In genomic region chr5:124075716-124076115, GRCm38 (mm10) we compare ENCODE assay signal across 15 mouse cellular contexts. TPM values are rescaled to one million over a fixed set of nuclear protein-coding genes. Genes with fewer than 3 reads are reported as not detected.
DNase-seq lines count a peak whose midpoint lies in the region; ATAC-seq lines count a peak whose summit lies in the region.
"Had no signal": no experiment of that assay in that cellular context is flagged by ENCODE, and none has a peak within 500 bp of the region (broad histone marks: within the 10 kb centered on the region; RNA-seq: fewer than 3 reads in every experiment).

No protein-coding gene starts in this region.

- DNase-seq in hindbrain, embryonic 10.5 days (ENCODE audit: low spot score), result no peak
- DNase-seq in CD4-positive helper T cell, adult 2 months (ENCODE audit: low read depth, low spot score), result peak; percentile 83
- no peak for DNase-seq in embryo, embryonic 10 days (ENCODE audit: low spot score)
- DNase-seq in yolk sac, embryonic 10.5 days (ENCODE audit: low spot score), result no peak
- DNase-seq in kidney, postnatal 14 days, result no peak
- DNase-seq: adrenal gland, postnatal 36 days; cerebellum, adult 2 months; left cerebral cortex, postnatal 4 days; right cerebral cortex, postnatal 14 days had no signal

- no peaks in the 10 kb centered on the region for H3K27me3 ChIP-seq in hindbrain, embryonic 10.5 days (ENCODE audit: insufficient read depth, poor library complexity, severe bottlenecking)
- H3K27me3 ChIP-seq in hindbrain, embryonic 12.5 days, result no peaks in the 10 kb centered on the region; the same call in 1 of the 2 replicates
- no peaks in the 10 kb centered on the region for H3K27me3 ChIP-seq in embryonic facial prominence, embryonic 15.5 days
- H3K27me3 ChIP-seq: embryonic facial prominence, embryonic 13.5 days had no signal

- ATAC-seq in hindbrain, embryonic 12.5 days (ENCODE audit: low FRiP score), result no peak
- no peak for ATAC-seq in embryonic facial prominence, embryonic 15.5 days (ENCODE audit: insufficient number of reproducible peaks, low FRiP score, low TSS enrichment, low read depth)
- 0 out of 2 replicates have a peak, but pooled peaks have one; percentile 10 for ATAC-seq in neutrophil, adult 5-6 weeks (ENCODE audit: extremely low read depth, insufficient number of reproducible peaks, low FRiP score, poor library complexity, severe bottlenecking)
- ATAC-seq: hindbrain, embryonic 16.5 days had no signal

- H3K4me2 ChIP-seq in hindbrain, embryonic 12.5 days (replicated peaks), result no peak overlapping the region
- H3K4me2 ChIP-seq in embryonic facial prominence, embryonic 15.5 days (replicated peaks), result no peak overlapping the region
- H3K4me2 ChIP-seq: embryonic facial prominence, embryonic 13.5 days had no signal

- WGBS in hindbrain, embryonic 10.5 days, result 74% methylated on average over 9 of the region's 9 CpGs
- whole genome bisulfite sequencing in hindbrain, embryonic 12.5 days, result 68% methylated on average over 9 of the region's 9 CpGs
- WGBS in embryonic facial prominence, embryonic 15.5 days, result 60% methylated on average over 9 of the region's 9 CpGs

- H3K4me1 ChIP-seq in hindbrain, embryonic 10.5 days (replicated peaks), result peaks cover 77% of the 10 kb centered on the region
- H3K4me1 ChIP-seq in hindbrain, embryonic 12.5 days, result peaks cover 46% of the 10 kb centered on the region
- peaks cover 37% of the 10 kb centered on the region for H3K4me1 ChIP-seq in embryonic facial prominence, embryonic 15.5 days

- H3K9me3 ChIP-seq in hindbrain, embryonic 10.5 days, result no peaks in the 10 kb centered on the region
- no peaks in the 10 kb centered on the region for H3K9me3 ChIP-seq in hindbrain, embryonic 12.5 days (replicated peaks)
- H3K9me3 ChIP-seq in embryonic facial prominence, embryonic 15.5 days (replicated peaks), result no peaks in the 10 kb centered on the region
- H3K9me3 ChIP-seq: embryonic facial prominence, embryonic 13.5 days had no signal

- no peak overlapping the region for H3K9ac ChIP-seq in hindbrain, embryonic 12.5 days
- no peak overlapping the region for H3K9ac ChIP-seq in embryonic facial prominence, embryonic 15.5 days
- H3K9ac ChIP-seq: embryonic facial prominence, embryonic 13.5 days had no signal

- H3K36me3 ChIP-seq in hindbrain, embryonic 10.5 days, result no peaks in the 10 kb centered on the region
- H3K36me3 ChIP-seq in hindbrain, embryonic 12.5 days, result no peaks in the 10 kb centered on the region
- no peaks in the 10 kb centered on the region for H3K36me3 ChIP-seq in embryonic facial prominence, embryonic 15.5 days
- H3K36me3 ChIP-seq: embryonic facial prominence, embryonic 13.5 days had no signal

- no peak overlapping the region for H3K4me3 ChIP-seq in hindbrain, embryonic 10.5 days
- no peak overlapping the region for H3K4me3 ChIP-seq in hindbrain, embryonic 12.5 days
- no peak overlapping the region for H3K4me3 ChIP-seq in embryonic facial prominence, embryonic 15.5 days (replicated peaks)
- H3K4me3 ChIP-seq: embryonic facial prominence, embryonic 13.5 days; myocyte had no signal

- peak overlapping the region; percentile 18; the same call in 1 of the 2 replicates for H3K27ac ChIP-seq in hindbrain, embryonic 10.5 days
- no peak overlapping the region for H3K27ac ChIP-seq in hindbrain, embryonic 12.5 days
- peak overlapping the region; percentile 30; the same call in 1 of the 2 replicates for H3K27ac ChIP-seq in embryonic facial prominence, embryonic 15.5 days (replicated peaks)
- H3K27ac ChIP-seq: embryonic facial prominence, embryonic 13.5 days had no signal

RNA-seq across cellular contexts. Expression of gene Abcb9, which starts 19.9 kb away (rescaled TPM):
- polyA plus RNA-seq in hindbrain, embryonic 10.5 days (2016; fragmentation: Nextera tagmentation; extraction: Ambion mirVana), result 1.3 and 1.9 TPM in 2 replicates
- polyA plus RNA-seq in hindbrain, embryonic 12.5 days (2016; fragmentation: Nextera tagmentation; extraction: Ambion mirVana), result 3.7 and 3.8 TPM in 2 replicates
- 2.4 and 2.9 TPM in 2 replicates for polyA plus RNA-seq in embryonic facial prominence, embryonic 15.5 days (2015; fragmentation: Nextera tagmentation; extraction: Ambion mirVana)
- 0.86 and 2.0 TPM in 2 replicates for total RNA-seq in neutrophil, adult 5-6 weeks (2017)

RNA-seq across cellular contexts. Expression of gene Ogfod2, which starts 36.4 kb away (rescaled TPM):
- polyA plus RNA-seq in hindbrain, embryonic 10.5 days (2016; fragmentation: Nextera tagmentation; extraction: Ambion mirVana), result 20.9 and 23.9 TPM in 2 replicates
- 19.6 and 25.7 TPM in 2 replicates for polyA plus RNA-seq in hindbrain, embryonic 12.5 days (2016; fragmentation: Nextera tagmentation; extraction: Ambion mirVana)
- polyA plus RNA-seq in embryonic facial prominence, embryonic 15.5 days (2015; fragmentation: Nextera tagmentation; extraction: Ambion mirVana), result 21.8 and 25.7 TPM in 2 replicates
- 13.5 and 22.0 TPM in 2 replicates for total RNA-seq in neutrophil, adult 5-6 weeks (2017)

RNA-seq across cellular contexts. Expression of gene Arl6ip4, which starts 40.2 kb away (rescaled TPM):
- polyA plus RNA-seq in hindbrain, embryonic 10.5 days (2016; fragmentation: Nextera tagmentation; extraction: Ambion mirVana), result 117 and 126 TPM in 2 replicates
- 86.4 and 88.8 TPM in 2 replicates for polyA plus RNA-seq in hindbrain, embryonic 12.5 days (2016; fragmentation: Nextera tagmentation; extraction: Ambion mirVana)
- polyA plus RNA-seq in embryonic facial prominence, embryonic 15.5 days (2015; fragmentation: Nextera tagmentation; extraction: Ambion mirVana), result 96.2 and 103 TPM in 2 replicates
- 54.9 and 66.2 TPM in 2 replicates for total RNA-seq in neutrophil, adult 5-6 weeks (2017)

RNA-seq across cellular contexts. Expression of gene Vps37b, which starts 43.6 kb away (rescaled TPM):
- polyA plus RNA-seq in hindbrain, embryonic 10.5 days (2016; fragmentation: Nextera tagmentation; extraction: Ambion mirVana), result 57.5 and 71.8 TPM in 2 replicates
- polyA plus RNA-seq in hindbrain, embryonic 12.5 days (2016; fragmentation: Nextera tagmentation; extraction: Ambion mirVana), result 70.8 and 78.6 TPM in 2 replicates
- 37.7 and 39.1 TPM in 2 replicates for polyA plus RNA-seq in embryonic facial prominence, embryonic 15.5 days (2015; fragmentation: Nextera tagmentation; extraction: Ambion mirVana)
- 31.6 and 33.2 TPM in 2 replicates for total RNA-seq in neutrophil, adult 5-6 weeks (2017)
